Mouse (Mus musculus): ENCODE data around the gene Slc31a1. TPM values are rescaled to one million over a fixed set of nuclear protein-coding genes. Genes with fewer than 3 reads are reported as not detected.

Slc31a1 gene
- 10.3 TPM for polyA plus RNA-seq (2017; shearing (Covaris generic))

DNA sequence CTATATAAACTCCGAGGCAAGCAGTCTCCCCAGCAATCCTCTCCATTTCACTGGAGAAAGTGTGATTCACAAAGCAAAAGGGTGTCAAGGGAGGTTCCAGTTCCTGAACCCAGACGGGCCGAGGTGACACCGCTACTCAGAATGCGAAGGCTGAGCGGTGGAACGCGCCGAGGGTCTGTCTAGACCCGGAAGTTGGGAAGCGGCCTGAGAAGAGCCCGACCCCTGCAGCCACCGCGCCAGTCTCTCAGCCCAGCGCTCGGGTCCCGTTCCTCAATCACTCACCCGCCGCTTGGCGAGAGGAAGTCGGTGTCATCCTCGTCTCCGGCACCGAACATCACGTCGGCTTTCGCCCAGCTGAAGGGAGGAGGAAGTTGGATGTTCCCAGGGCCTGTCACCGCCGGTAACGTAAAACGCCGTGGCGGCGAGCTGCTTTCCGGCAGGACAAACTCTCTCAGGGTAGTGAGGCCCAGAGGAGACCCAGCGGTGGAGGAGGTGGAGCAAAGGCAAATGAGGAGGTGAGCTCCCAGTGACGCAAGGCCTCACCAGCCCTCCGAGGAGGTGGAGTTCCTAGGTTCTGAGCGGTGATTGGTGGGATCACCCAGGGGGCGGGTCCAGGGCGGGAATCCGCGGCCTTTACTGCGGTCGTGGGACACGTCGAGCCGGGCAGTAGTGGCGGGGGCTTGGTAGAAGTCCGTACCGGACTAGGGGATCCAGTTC lies at the start of gene Slc31a1, which contains the start of gene Fkbp15:
Slc31a1 (plus strand) TSS at position 640 of the 717 bp plus-strand sequence.
Fkbp15 (minus strand) TSS at position 461 of the 717 bp plus-strand sequence.

GRCm38 (mm10) chr4:62408601-62409282 lies 48.2 kb downstream of the Slc31a1 start, which contains the start of the genes Cdc26 and Prpf4:
Gene Cdc26, minus strand, starts transcription at chr4:62408642.
Gene Prpf4, plus strand, starts transcription at chr4:62408797.

DNA sequence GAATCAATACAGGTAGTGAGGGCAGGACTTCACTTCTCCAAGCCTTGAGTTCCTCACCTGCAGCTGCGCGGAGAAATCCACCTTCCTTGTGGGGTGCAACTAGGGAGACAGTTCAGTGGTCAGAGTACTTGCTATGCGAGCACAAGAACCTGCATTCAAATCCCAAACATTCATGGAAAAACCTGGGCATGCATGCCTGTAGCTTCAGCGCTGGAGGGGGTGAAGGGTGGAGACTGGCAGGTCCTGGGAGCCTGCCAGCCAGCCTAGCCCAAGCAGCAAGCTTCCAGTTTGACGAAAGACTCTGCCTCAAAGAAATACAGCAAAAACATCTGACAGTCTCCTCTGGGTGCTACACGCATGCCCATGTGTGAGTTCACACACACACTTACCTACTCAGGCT lies 74.6 kb downstream of the Slc31a1 start, which contains the start of gene Rnf183:
Rnf183 (minus strand) TSS at position 172 of the 400 bp plus-strand sequence.

Other genes starting within 250 kb of the Slc31a1 start
- gene Mup21, start 209.9 kb upstream of the Slc31a1 start, polyA plus RNA-seq (2017; shearing (Covaris generic)) = not detected
- 0.17 TPM for gene Zfp37, start 129.7 kb upstream of the Slc31a1 start, polyA plus RNA-seq (2017; shearing (Covaris generic))
- gene Slc31a2, start 98.2 kb upstream of the Slc31a1 start, polyA plus RNA-seq (2017; shearing (Covaris generic)) = 20.9 TPM
- 71.1 TPM for gene Fkbp15, start 179 bp upstream of the Slc31a1 start, polyA plus RNA-seq (2017; shearing (Covaris generic))
- gene Cdc26, start 47.9 kb downstream of the Slc31a1 start, polyA plus RNA-seq (2017; shearing (Covaris generic)) = 109 TPM
- gene Prpf4, start 48.1 kb downstream of the Slc31a1 start, polyA plus RNA-seq (2017; shearing (Covaris generic)) = 28.3 TPM
- not detected for gene Rnf183, start 74.5 kb downstream of the Slc31a1 start, polyA plus RNA-seq (2017; shearing (Covaris generic))
- gene Wdr31, start 110.2 kb downstream of the Slc31a1 start, polyA plus RNA-seq (2017; shearing (Covaris generic)) = 0.84 TPM
- gene Bspry, start 119.3 kb downstream of the Slc31a1 start, polyA plus RNA-seq (2017; shearing (Covaris generic)) = 4.7 TPM
- 3.2 TPM for gene Hdhd3, start 142.7 kb downstream of the Slc31a1 start, polyA plus RNA-seq (2017; shearing (Covaris generic))
- gene Alad, start 159.2 kb downstream of the Slc31a1 start, polyA plus RNA-seq (2017; shearing (Covaris generic)) = 77.3 TPM
- gene Pole3, start 164.3 kb downstream of the Slc31a1 start, polyA plus RNA-seq (2017; shearing (Covaris generic)) = 35.6 TPM
- gene 4933430I17Rik, start 164.6 kb downstream of the Slc31a1 start, polyA plus RNA-seq (2017; shearing (Covaris generic)) = 0.33 TPM
- 145 TPM for gene Rgs3, start 199.1 kb downstream of the Slc31a1 start, polyA plus RNA-seq (2017; shearing (Covaris generic))

All from inflammation-experienced regulatory T-cells, adult 16 weeks (primary cell).